Mouse (Mus musculus) liver, embryonic 14.5 days (tissue): ENCODE results near the gene Sema4a. TPM values are rescaled to one million over a fixed set of nuclear protein-coding genes. Genes with fewer than 3 reads are reported as not detected.
"Not testable (repeated sequence)": the region's sequence is repeated elsewhere in the genome, so short reads cannot be mapped to it uniquely, and the experiment has no call there.

Source experiments
- ATAC-seq: fragments of 200-750 bp; cut with Nextera tagmentation; 2 replicates; pipeline ENCODE4 v1.8.0; 2017; ENCODE audit warnings: moderate number of reproducible peaks, mild to moderate bottlenecking, moderate library complexity; ENCODE audit not compliant: insufficient read depth
- DNase-seq, 3 experiments: peaks; one replicate each; pipeline ENCODE4 v3.0.0-alpha.2; 2012 to 2013; ENCODE audit warnings: low read depth in 3 of 3, low spot score in 3 of 3
- H3K27ac ChIP-seq: fragments of 300-500 bp; sonication (generic); 2 replicates; pipeline ENCODE4 v1.5.1; 2014; ENCODE audit warnings: moderate library complexity, mild to moderate bottlenecking, control low read depth, inconsistent platforms
- H3K27me3 ChIP-seq: fragments of 300-500 bp; sonication (generic); 2 replicates; pipeline ENCODE4 v1.6.1; 2014; ENCODE audit warnings: mild to moderate bottlenecking, low read length, moderate library complexity; ENCODE audit not compliant: control insufficient read depth, insufficient read depth
- H3K36me3 ChIP-seq: fragments of 300-500 bp; sonication (generic); replicated peaks from 2 replicates; pipeline ENCODE4 v1.6.1; 2014; ENCODE audit warnings: low read depth; ENCODE audit not compliant: control insufficient read depth, insufficient read depth
- H3K4me1 ChIP-seq, 2 experiments: fragments of 200-500 bp in 1 of 2; fragments of 300-500 bp in 1 of 2; sonication (generic) in 1 of 2; replicated peaks; 2 replicates each; pipeline ENCODE4 v1.6.1; 2012 to 2014; ENCODE audit warnings: antibody characterized with exemption in 1 of 2, inconsistent platforms in 1 of 2, low read length in 1 of 2; ENCODE audit not compliant: control insufficient read depth in 2 of 2, insufficient read depth in 2 of 2
- H3K4me2 ChIP-seq: fragments of 300-500 bp; sonication (generic); 2 replicates; pipeline ENCODE4 v1.6.1; 2014; ENCODE audit warnings: low read depth, mild to moderate bottlenecking, control low read depth, moderate library complexity
- H3K4me3 ChIP-seq, 2 experiments: fragments of 200-500 bp in 1 of 2; fragments of 300-500 bp in 1 of 2; sonication (generic) in 1 of 2; 2 replicates each; pipeline ENCODE4 v1.5.1; 2012 to 2014; ENCODE audit warnings: low read depth in 2 of 2, low read length in 2 of 2, mild to moderate bottlenecking in 2 of 2, control low read depth in 1 of 2, inconsistent platforms in 1 of 2, moderate library complexity in 1 of 2; ENCODE audit not compliant: insufficient read depth in 1 of 2
- H3K9ac ChIP-seq: fragments of 300-500 bp; sonication (generic); replicated peaks from 2 replicates; pipeline ENCODE4 v1.6.1; 2014; ENCODE audit warnings: mild to moderate bottlenecking, control low read depth, moderate library complexity
- H3K9me3 ChIP-seq: fragments of 300-500 bp; sonication (generic); 2 replicates; pipeline ENCODE4 v1.6.1; 2016; ENCODE audit warnings: low read length, mixed read lengths; ENCODE audit not compliant: control insufficient read depth
- CTCF ChIP-seq: IDR thresholded peaks from 2 replicates; pipeline ENCODE4 v1.5.1; 2016; ENCODE audit warnings: antibody characterized with exemption, low read depth, control low read depth
- EP300 ChIP-seq: IDR thresholded peaks from 2 replicates; pipeline ENCODE4 v1.6.1; 2016; ENCODE audit warnings: antibody characterized with exemption, low read depth
- WGBS: fragments of 180-500 bp; shearing (Covaris S2); extraction: QIAGEN DNeasy Blood & Tissue Kit; methylation state at CpG from one replicate; pipeline ENCODE4 v1.1.7; 2014; ENCODE audit not compliant: insufficient replicate concordance; 5-methylcytosine and 5-hydroxymethylcytosine counted together
- polyA plus RNA-seq, 2 experiments: library from polyadenylated mRNA; depleted of rRNA in 1 of 2; stranded (reverse) in 1 of 2; unstranded in 1 of 2; fragments of >200 nt; fragmentation: Nextera tagmentation in 1 of 2; extraction: Ambion mirVana in 1 of 2; gene quantifications; 2 replicates each; pipeline versions ENCODE4 v1.2.1 to v1.2.3; 2012 to 2014

Gene Sema4a
- polyA plus RNA-seq, 2 experiments = 9.1 to 12.7 TPM

DNA sequence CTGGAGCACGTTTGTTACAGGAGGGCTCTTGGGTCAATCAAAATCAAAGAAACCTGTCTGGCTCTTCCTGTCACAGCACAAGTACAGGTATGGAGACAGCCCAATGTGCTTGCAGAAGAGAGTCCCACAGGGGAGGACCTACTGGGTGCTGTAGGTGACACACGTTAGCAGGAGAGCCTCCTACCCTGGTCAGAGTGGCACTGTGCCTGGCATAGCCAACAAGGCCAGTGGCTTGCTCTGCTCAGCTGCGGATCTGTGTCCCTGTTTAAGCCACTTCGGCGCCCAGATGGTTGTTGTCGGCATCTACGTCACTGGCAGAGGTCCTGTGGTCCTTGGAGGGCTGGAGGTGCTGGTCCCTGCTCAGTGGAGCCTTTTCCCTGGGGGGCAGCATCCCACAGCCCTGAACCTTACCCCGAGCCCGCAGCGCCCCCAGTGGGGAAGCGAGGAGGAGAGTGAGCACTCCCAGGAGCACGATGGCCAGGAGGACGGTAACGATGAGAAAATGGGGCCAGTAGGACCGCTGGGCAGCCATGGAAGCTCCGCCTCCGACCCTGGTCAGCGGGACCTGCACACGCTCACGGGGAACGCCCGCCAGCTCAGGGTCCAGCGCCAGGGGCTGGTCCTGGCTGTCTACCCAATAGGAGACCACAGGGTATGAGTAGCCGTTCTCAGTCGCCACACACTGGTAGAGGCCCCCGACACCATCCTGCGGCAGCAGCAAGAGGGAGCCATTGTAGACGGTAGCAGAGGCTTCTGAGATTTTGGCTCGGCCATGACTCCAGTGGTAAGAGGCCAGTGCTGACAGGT lies 24.4 kb downstream of the Sema4a start:
- whole genome bisulfite sequencing = 10% methylated on average over 29 of the region's 29 CpGs
- no peak overlapping the region for H3K4me3 ChIP-seq
- no peaks in the 10 kb centered on the region for H3K9me3 ChIP-seq
- no peaks in the 10 kb centered on the region for H3K36me3 ChIP-seq
- H3K27ac ChIP-seq = no peak overlapping the region
- peaks cover 2 to 7% of the 10 kb centered on the region in 2 experiments; a peak in 3 of 4 replicates for H3K4me1 ChIP-seq
- peak; percentile 60 for ATAC-seq
- peaks cover 7% of the 10 kb centered on the region for H3K27me3 ChIP-seq
- TF ChIP-seq EP300 = no peak
- TF ChIP-seq CTCF = peak; percentile 74
- peak overlapping the region; percentile 14 for H3K4me2 ChIP-seq
- no peak overlapping the region for H3K9ac ChIP-seq
- DNase-seq = no peak

DNA sequence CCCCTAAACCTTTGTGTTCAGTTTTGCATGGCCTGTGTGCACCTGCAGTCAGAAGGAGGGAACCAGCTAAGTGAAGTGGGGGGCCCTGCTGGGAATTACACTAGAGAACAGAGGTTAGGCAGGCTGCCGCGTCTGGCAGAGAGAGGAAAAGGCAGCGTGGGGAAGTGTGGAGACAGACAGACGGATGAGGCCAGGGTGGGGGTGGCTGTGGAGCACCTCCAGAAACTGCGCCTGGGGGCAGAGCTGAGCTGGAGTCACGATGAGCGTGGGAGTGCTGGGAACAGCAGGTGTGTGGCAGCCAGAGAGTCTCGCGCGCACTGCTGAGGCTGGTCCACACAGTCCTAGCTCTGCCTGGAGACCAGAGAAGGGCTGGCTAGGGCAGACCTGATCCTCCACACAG lies 25.5 kb downstream of the Sema4a start:
- ATAC-seq (no peak), DNase-seq (no peak)
- Histone ChIP-seq H3K4me1 (peaks cover 0 to under 1% of the 10 kb centered on the region in 2 experiments; a peak in 2 of 4 replicates), H3K4me2 (no peak overlapping the region), H3K27me3 (peaks cover 4% of the 10 kb centered on the region), H3K36me3 (no peaks in the 10 kb centered on the region), H3K9me3 (no peaks in the 10 kb centered on the region), H3K9ac (no peak overlapping the region), H3K4me3 (no peak overlapping the region), H3K27ac (no peak overlapping the region)
- WGBS = 51% methylated on average over 10 of the region's 10 CpGs
- TF ChIP-seq EP300 = no peak
- TF ChIP-seq CTCF = no peak

DNA sequence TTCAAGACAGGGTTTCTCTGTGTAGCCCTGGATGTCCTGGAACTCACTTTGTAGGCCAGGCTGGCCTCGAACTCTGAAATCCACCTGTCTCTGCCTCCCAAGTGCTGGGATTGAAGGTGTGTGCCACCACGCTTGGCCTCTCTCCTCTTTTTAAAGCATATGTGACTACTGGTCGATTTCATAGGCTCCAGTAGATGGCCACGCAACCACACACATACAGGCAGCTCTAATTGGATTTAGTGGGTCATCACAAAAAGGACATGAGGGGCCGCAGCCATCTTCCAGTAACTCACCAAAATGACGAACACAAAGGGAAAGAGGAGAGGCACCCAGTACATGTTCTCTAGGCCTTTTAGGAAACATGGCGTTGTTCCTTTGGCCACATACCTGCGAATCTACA lies 32.3 kb downstream of the Sema4a start:
- not testable (repeated sequence) for H3K4me3 ChIP-seq, ATAC-seq, H3K9me3 ChIP-seq, H3K9ac ChIP-seq, H3K4me2 ChIP-seq, DNase-seq, H3K27ac ChIP-seq, H3K27me3 ChIP-seq, H3K36me3 ChIP-seq
- WGBS = 59% methylated on average over 8 of the region's 8 CpGs
- H3K4me1 ChIP-seq = peaks cover 7 to 15% of the 10 kb centered on the region in 2 experiments

DNA sequence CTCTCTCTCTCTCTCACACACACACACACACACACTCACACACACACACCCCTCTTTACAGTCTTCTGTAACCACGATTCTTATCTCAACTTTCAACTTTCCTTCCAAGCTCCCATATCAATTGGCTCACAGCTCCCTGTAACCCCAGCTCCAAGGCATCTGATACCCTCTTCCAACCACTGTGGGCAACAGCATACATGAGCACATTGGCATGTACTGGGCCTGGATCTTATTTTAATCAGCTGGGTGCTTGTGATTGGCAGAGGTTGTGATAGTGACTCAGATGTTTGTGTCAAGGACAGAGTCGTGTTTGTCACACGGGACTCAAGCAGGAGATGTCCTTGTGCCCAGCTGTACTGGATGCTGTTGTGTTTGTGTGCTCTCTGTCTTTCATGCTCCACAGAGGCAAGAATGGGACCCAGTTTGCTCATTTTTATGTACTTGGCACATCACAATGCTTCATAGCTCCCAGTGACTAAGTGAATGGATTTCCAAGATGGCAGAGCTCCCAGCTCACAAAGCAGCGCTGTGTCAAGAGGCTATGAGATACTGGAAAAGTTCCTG lies 33.6 kb downstream of the Sema4a start:
- H3K4me1 ChIP-seq = peaks cover 15 to 23% of the 10 kb centered on the region in 2 experiments
- H3K27ac ChIP-seq = no peak overlapping the region
- no peak overlapping the region for H3K9ac ChIP-seq
- ATAC-seq (no peak), DNase-seq (no peak)
- no peak overlapping the region for H3K4me3 ChIP-seq
- H3K27me3 ChIP-seq = no peaks in the 10 kb centered on the region; the same call in 1 of the 2 replicates
- WGBS = 44% methylated on average over 4 of the region's 4 CpGs
- no peaks in the 10 kb centered on the region for H3K36me3 ChIP-seq
- no peak overlapping the region for H3K4me2 ChIP-seq
- no peaks in the 10 kb centered on the region for H3K9me3 ChIP-seq
- TF ChIP-seq CTCF = no peak
- TF ChIP-seq EP300 = no peak

DNA sequence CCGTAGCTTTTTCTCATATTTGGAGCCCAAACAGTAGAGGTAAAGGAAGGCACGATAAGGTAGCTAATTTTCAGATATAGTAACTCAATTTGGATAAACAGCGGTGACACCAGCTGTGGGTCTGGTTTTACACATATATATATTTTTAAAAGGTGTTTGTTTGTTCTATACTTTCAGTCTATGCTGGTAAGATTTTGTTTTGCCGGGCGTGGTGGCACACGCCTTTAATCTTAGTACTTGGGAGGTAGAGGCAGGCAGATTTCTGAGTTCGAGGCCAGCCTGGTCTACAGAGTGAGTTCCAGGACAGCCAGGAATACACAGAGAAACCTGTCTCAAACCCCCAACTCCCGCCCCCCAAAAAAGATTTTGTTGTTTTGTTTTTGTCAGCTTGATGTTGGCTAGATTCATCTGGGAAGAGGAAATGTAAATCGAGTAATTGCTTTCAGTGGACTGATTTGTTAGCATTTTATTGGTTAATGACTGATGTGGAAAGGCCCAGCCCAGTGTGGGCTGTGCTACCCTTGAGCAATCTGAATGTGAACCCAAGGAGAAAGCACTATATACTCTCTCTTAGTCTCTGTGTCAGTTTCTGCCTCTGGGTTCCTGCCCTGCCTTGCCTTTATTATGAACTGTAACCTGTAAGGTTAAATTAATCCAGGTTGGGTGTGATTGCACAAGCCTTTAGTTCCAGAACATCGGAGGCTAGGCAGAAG lies 35.1 kb downstream of the Sema4a start:
- H3K4me2 ChIP-seq = peak overlapping the region; percentile 63
- H3K27ac ChIP-seq = no peak overlapping the region
- no peak overlapping the region for H3K9ac ChIP-seq
- no peaks in the 10 kb centered on the region; the same call in 1 of the 2 replicates for H3K27me3 ChIP-seq
- TF ChIP-seq EP300 = no peak
- TF ChIP-seq CTCF = no peak
- H3K4me1 ChIP-seq = peaks cover 23 to 35% of the 10 kb centered on the region in 2 experiments
- ATAC-seq = no peak
- no peaks in the 10 kb centered on the region for H3K36me3 ChIP-seq
- peak overlapping the region in 1 of 2 experiments; percentile 76; a peak in 1 of 4 replicates for H3K4me3 ChIP-seq
- no peaks in the 10 kb centered on the region for H3K9me3 ChIP-seq
- WGBS = 68% methylated on average over 10 of the region's 10 CpGs
- DNase-seq = no peak
